ENCODE assay signal across 18 mouse cellular contexts in genomic region chr4:111961309-111961708, GRCm38 (mm10). TPM values are rescaled to one million over a fixed set of nuclear protein-coding genes. Genes with fewer than 3 reads are reported as not detected.
DNase-seq lines count a peak whose midpoint lies in the region; ATAC-seq and TF ChIP-seq lines count a peak whose summit lies in the region.
"Had no signal": no experiment of that assay in that cellular context is flagged by ENCODE, and none has a peak within 500 bp of the region (broad histone marks: within the 10 kb centered on the region; RNA-seq: fewer than 3 reads in every experiment).

No protein-coding gene starts in this region.

- H3K4me3 ChIP-seq in embryonic facial prominence, embryonic 14.5 days (ENCODE audit: low read depth, low read length): no peak overlapping the region
- no peak overlapping the region for H3K4me3 ChIP-seq in embryonic facial prominence, embryonic 10.5 days
- H3K4me3 ChIP-seq in left cerebral cortex, adult 2 months: no peak overlapping the region
- H3K4me3 ChIP-seq: embryonic facial prominence, embryonic 12.5 days; kidney, embryonic 15.5 days; megakaryocyte, embryonic 14.5 days; neural tube, embryonic 13.5 days had no signal

- H3K4me1 ChIP-seq in embryonic facial prominence, embryonic 14.5 days (ENCODE audit: control insufficient read depth, insufficient read depth, low read length): no peaks in the 10 kb centered on the region
- no peaks in the 10 kb centered on the region for H3K4me1 ChIP-seq in embryonic facial prominence, embryonic 10.5 days
- H3K4me1 ChIP-seq: embryonic facial prominence, embryonic 12.5 days; kidney, embryonic 15.5 days; megakaryocyte, embryonic 14.5 days; neural tube, embryonic 13.5 days had no signal

- no peak for ATAC-seq in embryonic facial prominence, embryonic 14.5 days (ENCODE audit: low read depth)

- H3K27me3 ChIP-seq in embryonic facial prominence, embryonic 14.5 days (replicated peaks; ENCODE audit: control insufficient read depth, insufficient read depth, low read length): no peaks in the 10 kb centered on the region
- H3K27me3 ChIP-seq in embryonic facial prominence, embryonic 10.5 days (replicated peaks; ENCODE audit: low read depth, poor library complexity, severe bottlenecking): no peaks in the 10 kb centered on the region
- H3K27me3 ChIP-seq: embryonic facial prominence, embryonic 12.5 days; kidney, embryonic 15.5 days; megakaryocyte, embryonic 14.5 days; neural tube, embryonic 13.5 days had no signal

- DNase-seq in embryonic facial prominence, embryonic 14.5 days (ENCODE audit: low spot score): peak; percentile 1
- no peak for DNase-seq in embryonic facial prominence, embryonic 10.5 days (ENCODE audit: low spot score)
- no peak for DNase-seq in left cerebral cortex, adult 2 months (ENCODE audit: extremely low spot score in 1 of 2, low spot score in 2 of 2)
- no peak for DNase-seq in left cerebral cortex, adult 8-10 months (ENCODE audit: low spot score in 2 of 2)
- DNase-seq in A20 (ENCODE audit: low read depth, low spot score): peak; percentile 1
- peak; percentile 11 for DNase-seq in brain, adult 2 months (ENCODE audit: low read depth, low spot score)
- DNase-seq in lung, postnatal 14 days: no peak
- DNase-seq in lung, postnatal 4 days: no peak
- DNase-seq: heart, adult 18-20 months; thymus, adult 2 months had no signal

- WGBS in embryonic facial prominence, embryonic 14.5 days: 14% methylated on average over 1 of the region's 1 CpGs
- WGBS in embryonic facial prominence, embryonic 10.5 days: 29% methylated on average over 1 of the region's 1 CpGs

- no peaks in the 10 kb centered on the region for H3K36me3 ChIP-seq in embryonic facial prominence, embryonic 14.5 days (ENCODE audit: control insufficient read depth, insufficient read depth, low read length)
- no peaks in the 10 kb centered on the region for H3K36me3 ChIP-seq in embryonic facial prominence, embryonic 10.5 days (replicated peaks)
- H3K36me3 ChIP-seq: embryonic facial prominence, embryonic 12.5 days; kidney, embryonic 15.5 days; neural tube, embryonic 13.5 days had no signal

- H3K27ac ChIP-seq in embryonic facial prominence, embryonic 14.5 days (replicated peaks; ENCODE audit: low read depth, low read length): no peak overlapping the region
- H3K27ac ChIP-seq in embryonic facial prominence, embryonic 10.5 days (replicated peaks): no peak overlapping the region
- H3K27ac ChIP-seq in left cerebral cortex, adult 2 months: no peak overlapping the region
- H3K27ac ChIP-seq: embryonic facial prominence, embryonic 12.5 days; kidney, embryonic 15.5 days; neural tube, embryonic 13.5 days had no signal

- no peak overlapping the region for H3K4me2 ChIP-seq in embryonic facial prominence, embryonic 14.5 days (ENCODE audit: low read depth, low read length)
- H3K4me2 ChIP-seq: embryonic facial prominence, embryonic 12.5 days; kidney, embryonic 15.5 days; liver, embryonic 11.5 days; neural tube, embryonic 13.5 days had no signal

- no peaks in the 10 kb centered on the region for H3K9me3 ChIP-seq in embryonic facial prominence, embryonic 14.5 days (ENCODE audit: control insufficient read depth, low read length)
- H3K9me3 ChIP-seq in embryonic facial prominence, embryonic 10.5 days: no peaks in the 10 kb centered on the region
- H3K9me3 ChIP-seq: embryonic facial prominence, embryonic 12.5 days; kidney, embryonic 15.5 days; megakaryocyte, embryonic 14.5 days; neural tube, embryonic 13.5 days had no signal

- TF ChIP-seq CTCF in left cerebral cortex, adult 2 months (IDR thresholded peaks at IDR 0.05): peak; percentile 60

- intact Hi-C loops in left cerebral cortex, adult 2 months (cut with DNase I): no loop called here

- no peak overlapping the region for H3K9ac ChIP-seq in embryonic facial prominence, embryonic 14.5 days (ENCODE audit: low read depth, low read length)
- H3K9ac ChIP-seq: embryonic facial prominence, embryonic 12.5 days; kidney, embryonic 15.5 days; neural tube, embryonic 13.5 days had no signal

RNA-seq across cellular contexts. Expression of gene Skint7, which starts 11.4 kb away (rescaled TPM):
- polyA plus RNA-seq in embryonic facial prominence, embryonic 14.5 days (2014; fragmentation: Nextera tagmentation; extraction: Ambion mirVana): not detected in 2 replicates
- not detected in 2 replicates for polyA plus RNA-seq in embryonic facial prominence, embryonic 10.5 days (2016; fragmentation: Nextera tagmentation; extraction: Ambion mirVana)
- under 1 TPM; 0.25 to 0.33 TPM for total RNA-seq in left cerebral cortex, adult 2 months (2021)
- total RNA-seq in left cerebral cortex, adult 8-10 months (2022): under 1 TPM; 0.33 to 0.78 (median 0.52) TPM
- total RNA-seq: heart, adult 18-20 months; hematopoietic stem cell, adult 5-6 weeks had no signal
- polyA plus RNA-seq: embryonic facial prominence, embryonic 12.5 days; kidney, embryonic 15.5 days; liver, embryonic 11.5 days; neural tube, embryonic 13.5 days; small intestine, adult 2 months had no signal

RNA-seq across cellular contexts. Expression of gene Skint8, which starts 42.1 kb away (rescaled TPM):
- 0.15 TPM in 1 of 2 replicates, not detected in the other for polyA plus RNA-seq in embryonic facial prominence, embryonic 14.5 days (2014; fragmentation: Nextera tagmentation; extraction: Ambion mirVana)
- polyA plus RNA-seq in embryonic facial prominence, embryonic 10.5 days (2016; fragmentation: Nextera tagmentation; extraction: Ambion mirVana): not detected in 2 replicates
- total RNA-seq in left cerebral cortex, adult 2 months (2021): under 1 TPM in 1 of 2 experiments, not detected in 1; 0.36 TPM
- under 1 TPM in 1 of 4 experiments, not detected in 3; 0.11 TPM for total RNA-seq in left cerebral cortex, adult 8-10 months (2022)
- total RNA-seq: heart, adult 18-20 months; hematopoietic stem cell, adult 5-6 weeks; left cerebral cortex, adult 18-20 months had no signal
- polyA plus RNA-seq: embryonic facial prominence, embryonic 12.5 days; kidney, embryonic 15.5 days; liver, embryonic 11.5 days; neural tube, embryonic 13.5 days; small intestine, adult 2 months had no signal

RNA-seq across cellular contexts. Expression of gene Skint1, which starts 44.8 kb away (rescaled TPM):
- not detected in 2 replicates for polyA plus RNA-seq in embryonic facial prominence, embryonic 14.5 days (2014; fragmentation: Nextera tagmentation; extraction: Ambion mirVana)
- polyA plus RNA-seq in embryonic facial prominence, embryonic 10.5 days (2016; fragmentation: Nextera tagmentation; extraction: Ambion mirVana): not detected in 2 replicates
- not detected for total RNA-seq in left cerebral cortex, adult 2 months (2021)
- not detected for total RNA-seq in left cerebral cortex, adult 8-10 months (2022)
- total RNA-seq: heart, adult 18-20 months; hematopoietic stem cell, adult 5-6 weeks; left cerebral cortex, adult 18-20 months had no signal
- polyA plus RNA-seq: embryonic facial prominence, embryonic 12.5 days; kidney, embryonic 15.5 days; liver, embryonic 11.5 days; neural tube, embryonic 13.5 days; small intestine, adult 2 months had no signal

RNA-seq across cellular contexts. Expression of gene Slc5a9, which starts 58.6 kb away (rescaled TPM):
- 0.94 and 2.3 TPM in 2 replicates for polyA plus RNA-seq in embryonic facial prominence, embryonic 14.5 days (2014; fragmentation: Nextera tagmentation; extraction: Ambion mirVana)
- not detected in 2 replicates for polyA plus RNA-seq in embryonic facial prominence, embryonic 10.5 days (2016; fragmentation: Nextera tagmentation; extraction: Ambion mirVana)
- total RNA-seq in left cerebral cortex, adult 2 months (2021): not detected
- not detected for total RNA-seq in left cerebral cortex, adult 8-10 months (2022)
- total RNA-seq: heart, adult 18-20 months; hematopoietic stem cell, adult 5-6 weeks; left cerebral cortex, adult 18-20 months had no signal
- polyA plus RNA-seq: liver, embryonic 11.5 days had no signal

Comparison
In these comparisons a context has a peak if more than half of its experiments do, and no peak if none do; other contexts are left out.
1. DNase-seq: peak in embryonic facial prominence, embryonic 14.5 days (single experiment), A20 (single experiment) and brain, adult 2 months (single experiment); none in embryonic facial prominence, embryonic 10.5 days (single experiment), left cerebral cortex, adult 2 months (0 of 2), left cerebral cortex, adult 8-10 months (0 of 2), lung, postnatal 14 days (single experiment) and lung, postnatal 4 days (0 of 2).